Mouse (Mus musculus): Measurements from ENCODE around the gene Gnpat. TPM values are rescaled to one million over a fixed set of nuclear protein-coding genes. Genes with fewer than 3 reads are reported as not detected.

Gene Gnpat
- total and polyA plus RNA-seq, 2 experiments from 2014 or later, result 114 to 117 TPM

DNA sequence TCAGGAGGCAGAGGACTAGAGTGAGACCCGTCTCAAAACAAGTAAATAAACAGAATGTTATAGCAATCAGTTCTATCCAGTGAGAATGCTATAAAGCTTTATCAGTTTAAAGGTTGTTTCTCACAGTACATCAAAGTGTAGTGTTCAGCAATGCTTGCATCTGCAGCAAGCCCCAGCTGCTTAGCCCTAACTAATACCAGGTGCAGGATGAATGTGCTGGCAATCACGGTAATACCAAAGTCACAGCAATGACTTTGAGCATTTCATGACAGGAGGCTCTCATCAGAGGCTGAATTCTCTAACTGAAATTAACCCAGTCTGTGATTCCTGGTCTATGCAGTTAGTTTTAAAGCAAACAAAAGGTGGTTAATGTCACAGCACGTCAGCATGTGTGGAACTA lies 29.8 kb downstream of the Gnpat start:
- no peak overlapping the region for H3K9ac ChIP-seq (replicated peaks; ENCODE audit: low read depth, low read length)
- peaks cover 7% of the 10 kb centered on the region; the same call in 1 of the 2 replicates for H3K4me1 ChIP-seq (ENCODE audit: control insufficient read depth, insufficient read depth)
- DNase-seq (ENCODE audit: low spot score) (no peak), ATAC-seq (ENCODE audit: insufficient read depth, low read depth) (no peak)
- peaks cover 58% of the 10 kb centered on the region for H3K36me3 ChIP-seq (replicated peaks; ENCODE audit: control insufficient read depth, insufficient read depth, low read length)
- no peaks in the 10 kb centered on the region; the same call in 1 of the 2 replicates for H3K9me3 ChIP-seq (replicated peaks; ENCODE audit: control insufficient read depth, low read length)
- H3K4me3 ChIP-seq (ENCODE audit: low read depth, low read length), result no peak overlapping the region
- no peaks in the 10 kb centered on the region for H3K27me3 ChIP-seq (ENCODE audit: control insufficient read depth, insufficient read depth, low read length)
- no peak overlapping the region for H3K27ac ChIP-seq (ENCODE audit: low read depth)
- no peak for TF ChIP-seq EP300 (IDR thresholded peaks at IDR 0.05; ENCODE audit: low read depth)
- no peak for TF ChIP-seq CTCF (IDR thresholded peaks at IDR 0.05; ENCODE audit: low read depth)
- H3K4me2 ChIP-seq (ENCODE audit: low read depth, low read length), result no peak overlapping the region
- WGBS, result 58% methylated on average over 3 of the region's 3 CpGs

- H3K27me3 ChIP-seq (ENCODE audit: control insufficient read depth, insufficient read depth, low read length), result no peaks in the 10 kb centered on the region
- peaks cover 42% of the 10 kb centered on the region for H3K36me3 ChIP-seq (replicated peaks; ENCODE audit: control insufficient read depth, insufficient read depth, low read length)
- no peak for ATAC-seq (ENCODE audit: insufficient read depth, low read depth)
- H3K4me1 ChIP-seq (ENCODE audit: control insufficient read depth, insufficient read depth), result peaks cover 13% of the 10 kb centered on the region
- H3K4me3 ChIP-seq (ENCODE audit: low read depth, low read length), result peak overlapping the region; percentile 82
- no peak for DNase-seq (ENCODE audit: low spot score)
- WGBS, result 79% methylated on average over 26 of the region's 26 CpGs
- H3K27ac ChIP-seq (ENCODE audit: low read depth), result no peak overlapping the region
- H3K9me3 ChIP-seq (replicated peaks; ENCODE audit: control insufficient read depth, low read length), result no peaks in the 10 kb centered on the region
- no peak for TF ChIP-seq EP300 (IDR thresholded peaks at IDR 0.05; ENCODE audit: low read depth)
- TF ChIP-seq CTCF (IDR thresholded peaks at IDR 0.05; ENCODE audit: low read depth), result no peak
- H3K9ac ChIP-seq (replicated peaks; ENCODE audit: low read depth, low read length), result peak overlapping the region; percentile 79; the same call in 1 of the 2 replicates
- peak overlapping the region; percentile 96 for H3K4me2 ChIP-seq (ENCODE audit: low read depth, low read length)
Observed at GRCm38 (mm10) chr8:124896010-124896631, 33.3 kb downstream of the Gnpat start.

DNA sequence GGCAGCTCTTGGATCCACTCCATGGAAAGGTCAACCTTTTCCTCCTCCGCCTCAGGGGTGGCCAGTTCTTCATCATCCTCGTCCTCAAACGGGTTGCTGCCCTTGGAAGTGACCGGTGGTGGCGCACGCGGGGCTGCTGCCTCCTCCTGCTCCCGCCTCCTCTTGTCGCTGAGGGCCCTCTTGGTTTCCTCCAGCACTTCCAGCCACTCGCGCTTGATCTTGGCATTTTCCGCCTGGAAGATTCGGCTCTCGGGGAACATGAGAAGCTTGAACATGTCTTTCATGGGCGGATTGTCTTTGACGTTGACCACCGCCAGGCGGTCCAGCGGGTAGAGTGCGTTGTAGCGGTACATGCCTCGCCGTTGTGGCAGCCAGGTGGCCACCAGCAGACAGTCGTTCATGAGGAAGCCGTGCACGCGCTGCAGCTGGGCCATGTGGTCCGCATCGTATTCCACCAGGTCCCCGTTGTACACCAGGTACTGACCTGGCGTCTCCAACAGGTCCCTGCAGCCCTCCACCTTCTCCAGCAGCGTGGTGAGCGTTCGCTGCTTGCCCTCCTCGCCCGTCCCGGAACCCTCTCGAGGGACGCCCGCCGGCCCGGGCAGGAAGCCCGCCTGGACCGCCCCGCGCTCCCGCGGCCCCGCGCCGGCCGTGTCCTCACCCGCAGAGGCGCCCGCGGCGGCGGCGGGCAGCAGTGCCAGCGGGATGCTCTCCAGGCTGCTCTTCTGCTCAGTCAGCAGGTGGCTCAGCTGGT lies 34.0 kb downstream of the Gnpat start:
- no peak for TF ChIP-seq EP300 (IDR thresholded peaks at IDR 0.05; ENCODE audit: low read depth)
- TF ChIP-seq CTCF (IDR thresholded peaks at IDR 0.05; ENCODE audit: low read depth), result peak; percentile 54
- peaks cover 13% of the 10 kb centered on the region for H3K4me1 ChIP-seq (ENCODE audit: control insufficient read depth, insufficient read depth)
- peak overlapping the region; percentile 96 for H3K4me2 ChIP-seq (ENCODE audit: low read depth, low read length)
- H3K27ac ChIP-seq (ENCODE audit: low read depth), result peak overlapping the region; percentile 84
- peak overlapping the region; percentile 82 for H3K4me3 ChIP-seq (ENCODE audit: low read depth, low read length)
- H3K27me3 ChIP-seq (ENCODE audit: control insufficient read depth, insufficient read depth, low read length), result no peaks in the 10 kb centered on the region
- WGBS, result under 1% methylated on average over 60 of the region's 60 CpGs
- peak overlapping the region; percentile 79 for H3K9ac ChIP-seq (replicated peaks; ENCODE audit: low read depth, low read length)
- peak; percentile 76 for DNase-seq (ENCODE audit: low spot score)
- H3K9me3 ChIP-seq (replicated peaks; ENCODE audit: control insufficient read depth, low read length), result no peaks in the 10 kb centered on the region
- peak; percentile 51 for ATAC-seq (ENCODE audit: insufficient read depth, low read depth)
- H3K36me3 ChIP-seq (replicated peaks; ENCODE audit: control insufficient read depth, insufficient read depth, low read length), result peaks cover 41% of the 10 kb centered on the region

GRCm38 (mm10) chr8:124897386-124898250 lies 34.8 kb downstream of the Gnpat start, which contains the start of the genes Exoc8 and Sprtn:
Gene Exoc8 (minus strand): TSS chr8:124897705.
Gene Sprtn (plus strand): TSS chr8:124897886.
- Histone ChIP-seq H3K4me3 (ENCODE audit: low read depth, low read length) (peak within 1 kb of the TSS; percentile 82), H3K27me3 (ENCODE audit: control insufficient read depth, insufficient read depth, low read length) (no peaks in the 10 kb centered on the region), H3K36me3 (replicated peaks; ENCODE audit: control insufficient read depth, insufficient read depth, low read length) (peaks cover 48% of the 10 kb centered on the region), H3K4me2 (ENCODE audit: low read depth, low read length) (peak within 1 kb of the TSS; percentile 96), H3K4me1 (ENCODE audit: control insufficient read depth, insufficient read depth) (peaks cover 13% of the 10 kb centered on the region), H3K9me3 (replicated peaks; ENCODE audit: control insufficient read depth, low read length) (no peaks in the 10 kb centered on the region), H3K9ac (replicated peaks; ENCODE audit: low read depth, low read length) (peak within 1 kb of the TSS; percentile 79), H3K27ac (ENCODE audit: low read depth) (peak within 1 kb of the TSS; percentile 84)
- ATAC-seq (ENCODE audit: insufficient read depth, low read depth) (peak; percentile 89), DNase-seq (ENCODE audit: low spot score) (peak; percentile 94)
- TF ChIP-seq EP300 (IDR thresholded peaks at IDR 0.05; ENCODE audit: low read depth) (no peak), CTCF (IDR thresholded peaks at IDR 0.05; ENCODE audit: low read depth) (0 out of 2 replicates have a peak, but pooled peaks have one; percentile 0)
- WGBS, result under 1% methylated on average over 93 of the region's 114 CpGs
